In genomic region chr11:55016758-55017157, GRCm38 (mm10) we compare ENCODE assay signal across 19 mouse cellular contexts. TPM values are rescaled to one million over a fixed set of nuclear protein-coding genes. Genes with fewer than 3 reads are reported as not detected.
DNase-seq lines count a peak whose midpoint lies in the region; ATAC-seq and TF ChIP-seq lines count a peak whose summit lies in the region.
"Had no signal": no experiment of that assay in that cellular context is flagged by ENCODE, and none has a peak within 500 bp of the region (broad histone marks: within the 10 kb centered on the region; RNA-seq: fewer than 3 reads in every experiment).

No protein-coding gene starts in this region.

- H3K27ac ChIP-seq in cerebellum, adult 2 months (ENCODE audit: insufficient read depth, low read length) = 0 out of 2 replicates have a peak overlapping the region, but pooled peaks have one; percentile 40
- peak overlapping the region; percentile 91 for H3K27ac ChIP-seq in heart, embryonic 12.5 days (ENCODE audit: poor library complexity, severe bottlenecking)
- peak overlapping the region; percentile 90 for H3K27ac ChIP-seq in layer of hippocampus, adult 2 months
- peak overlapping the region; percentile 57 for H3K27ac ChIP-seq in cortical plate, adult 2 months (ENCODE audit: insufficient read depth, low read length)
- H3K27ac ChIP-seq: embryonic facial prominence, embryonic 12.5 days; liver, embryonic 13.5 days; lung, embryonic 15.5 days; macrophage; midbrain, embryonic 12.5 days had no signal

- peaks cover 31% of the 10 kb centered on the region for H3K4me1 ChIP-seq in cerebellum, adult 2 months (ENCODE audit: control insufficient read depth, insufficient read depth, low read length)
- H3K4me1 ChIP-seq in heart, embryonic 12.5 days (replicated peaks) = peaks cover 84% of the 10 kb centered on the region
- H3K4me1 ChIP-seq in cortical plate, adult 2 months (ENCODE audit: control insufficient read depth, insufficient read depth, low read length) = peaks cover 16% of the 10 kb centered on the region

- ATAC-seq in heart, embryonic 12.5 days (ENCODE audit: insufficient number of reproducible peaks, low FRiP score) = no peak
- ATAC-seq: intestine, postnatal 0 days had no signal

- peaks cover 77% of the 10 kb centered on the region for H3K36me3 ChIP-seq in heart, embryonic 12.5 days
- H3K36me3 ChIP-seq: midbrain, embryonic 12.5 days had no signal

- no peak overlapping the region for H3K4me2 ChIP-seq in heart, embryonic 12.5 days
- H3K4me2 ChIP-seq: embryonic facial prominence, embryonic 12.5 days; hindbrain, embryonic 14.5 days; liver, embryonic 13.5 days; lung, embryonic 15.5 days; midbrain, embryonic 12.5 days; neural tube, embryonic 15.5 days had no signal

- no peaks in the 10 kb centered on the region for H3K9me3 ChIP-seq in heart, embryonic 12.5 days (replicated peaks)
- H3K9me3 ChIP-seq: embryonic facial prominence, embryonic 12.5 days; liver, embryonic 13.5 days; lung, embryonic 15.5 days; midbrain, embryonic 12.5 days; neural tube, embryonic 15.5 days had no signal

- H3K27me3 ChIP-seq in cerebellum, adult 2 months (ENCODE audit: control insufficient read depth, insufficient read depth, low read length) = no peaks in the 10 kb centered on the region
- no peaks in the 10 kb centered on the region for H3K27me3 ChIP-seq in heart, embryonic 12.5 days (replicated peaks)
- H3K27me3 ChIP-seq: CH12.LX; embryonic facial prominence, embryonic 12.5 days; liver, embryonic 13.5 days; lung, embryonic 15.5 days; midbrain, embryonic 12.5 days; neural tube, embryonic 15.5 days had no signal

- no peak for DNase-seq in cerebellum, adult 2 months
- DNase-seq in cerebellum, adult 9-10 months = no peak
- no peak for DNase-seq in heart, postnatal 4 days
- DNase-seq in layer of hippocampus, adult 2 months (ENCODE audit: low spot score in 2 of 2) = no peak
- DNase-seq in layer of hippocampus, postnatal 25 days (ENCODE audit: extremely low spot score in 1 of 2, low spot score in 1 of 2) = no peak
- DNase-seq in adrenal gland, adult 18-20 months (ENCODE audit: low spot score in 2 of 2) = no peak
- DNase-seq: gastrocnemius, postnatal 14 days; liver, embryonic 13.5 days; thymus, adult 2 months had no signal

- H3K4me3 ChIP-seq in cerebellum, adult 2 months (replicated peaks; ENCODE audit: insufficient read depth, low read depth, low read length) = no peak overlapping the region
- no peak overlapping the region for H3K4me3 ChIP-seq in heart, embryonic 12.5 days
- H3K4me3 ChIP-seq in layer of hippocampus, adult 2 months = no peak overlapping the region
- H3K4me3 ChIP-seq in cortical plate, adult 2 months (ENCODE audit: insufficient read depth, low read length) = no peak overlapping the region
- H3K4me3 ChIP-seq: embryonic facial prominence, embryonic 12.5 days; liver, embryonic 13.5 days; lung, embryonic 15.5 days; midbrain, embryonic 12.5 days; neural tube, embryonic 15.5 days had no signal

- TF ChIP-seq CTCF in cerebellum, adult 2 months (IDR thresholded peaks at IDR 0.05; ENCODE audit: borderline replicate concordance, insufficient read depth, low read depth, low read length) = no peak
- TF ChIP-seq CTCF in layer of hippocampus, adult 2 months (conservative IDR thresholded peaks at IDR 0.05) = no peak
- TF ChIP-seq CTCF in cortical plate, adult 2 months (IDR thresholded peaks at IDR 0.05; ENCODE audit: extremely low read depth, insufficient read depth, low read length) = no peak

- WGBS in cerebellum, adult 2 months = 50% methylated on average over 1 of the region's 1 CpGs
- WGBS in heart, embryonic 12.5 days = 63% methylated on average over 1 of the region's 1 CpGs

- no peak for TF ChIP-seq POLR2A in cerebellum, adult 2 months (IDR thresholded peaks at IDR 0.05; ENCODE audit: borderline replicate concordance, insufficient read depth, low read length)
- no peak for TF ChIP-seq POLR2A in cortical plate, adult 2 months (IDR thresholded peaks at IDR 0.05; ENCODE audit: extremely low read depth, insufficient read depth, low read length)

- 0 out of 2 replicates have a peak overlapping the region, but pooled peaks have one; percentile 22 for H3K9ac ChIP-seq in heart, embryonic 12.5 days
- H3K9ac ChIP-seq: embryonic facial prominence, embryonic 12.5 days; hindbrain, embryonic 14.5 days; liver, embryonic 13.5 days; lung, embryonic 15.5 days; midbrain, embryonic 12.5 days; neural tube, embryonic 15.5 days had no signal

RNA-seq across cellular contexts. Expression of gene Anxa6, which starts 16.5 kb away (rescaled TPM):
- 131 and 141 TPM in 2 replicates for polyA plus RNA-seq in cerebellum, adult 2 months (2012; rRNA removed)
- polyA plus RNA-seq in heart, embryonic 12.5 days (2016; fragmentation: Nextera tagmentation; extraction: Ambion mirVana) = 335 and 339 TPM in 2 replicates
- total RNA-seq in heart, postnatal 4 days (2021) = 100 to 1,000 TPM; 355 to 365 TPM
- total RNA-seq in layer of hippocampus, adult 2 months (2021) = 100 to 1,000 TPM; 100 to 103 TPM
- 10 to 100 TPM; 95.7 to 97.1 TPM for total RNA-seq in layer of hippocampus, postnatal 25 days (2021)
- 89.3 and 93.8 TPM in 2 replicates for polyA plus RNA-seq in cortical plate, adult 2 months (2012; rRNA removed)
- total RNA-seq in adrenal gland, adult 18-20 months (2021) = 100 to 1,000 TPM; 123 to 197 TPM

RNA-seq across cellular contexts. Expression of gene Tnip1, which starts 54.0 kb away (rescaled TPM):
- polyA plus RNA-seq in cerebellum, adult 2 months (2012; rRNA removed) = 31.1 and 33.1 TPM in 2 replicates
- polyA plus RNA-seq in heart, embryonic 12.5 days (2016; fragmentation: Nextera tagmentation; extraction: Ambion mirVana) = 23.1 and 23.6 TPM in 2 replicates
- total RNA-seq in heart, postnatal 4 days (2021) = 10 to 100 TPM; 29.5 to 33.7 TPM
- 10 to 100 TPM; 33.0 to 33.1 TPM for total RNA-seq in layer of hippocampus, adult 2 months (2021)
- 10 to 100 TPM; 33.1 to 38.0 TPM for total RNA-seq in layer of hippocampus, postnatal 25 days (2021)
- 22.7 and 25.3 TPM in 2 replicates for polyA plus RNA-seq in cortical plate, adult 2 months (2012; rRNA removed)
- 10 to 100 TPM; 63.7 to 85.8 TPM for total RNA-seq in adrenal gland, adult 18-20 months (2021)

Comparison
In these comparisons a context has a peak if more than half of its experiments do, and no peak if none do; other contexts are left out.
1. H3K27ac ChIP-seq: peak in every context shown above with its lines; median percentile 91 in heart, embryonic 12.5 days; 90 in layer of hippocampus, adult 2 months; 57 in cortical plate, adult 2 months; 40 in cerebellum, adult 2 months.